Mouse (Mus musculus): ENCODE results near the gene Lce1i. TPM values are rescaled to one million over a fixed set of nuclear protein-coding genes. Genes with fewer than 3 reads are reported as not detected.
"Not testable (repeated sequence)": the region's sequence is repeated elsewhere in the genome, so short reads cannot be mapped to it uniquely, and the experiment has no call there.

Lce1i gene
- not detected in 2 replicates for polyA plus RNA-seq (2015; fragmentation: Nextera tagmentation; extraction: Ambion mirVana)

DNA sequence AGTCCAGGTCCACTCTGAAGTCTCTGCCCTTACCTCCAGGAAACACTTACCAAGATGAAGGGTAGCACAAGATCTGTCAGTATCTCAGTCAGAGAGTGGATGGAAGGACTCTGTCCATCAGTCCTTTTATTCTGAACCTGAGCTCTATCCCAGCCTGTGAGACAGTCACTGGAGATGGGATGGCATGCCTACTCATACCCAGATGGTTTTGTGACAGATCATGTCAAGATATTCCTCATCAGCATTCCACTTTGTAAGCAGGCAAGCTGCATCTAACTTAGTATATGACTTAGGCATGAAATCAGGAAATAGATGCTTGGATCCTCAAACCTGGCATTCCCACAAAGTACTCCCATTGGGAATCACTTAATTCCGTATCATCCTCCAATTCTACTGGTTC lies at the start of gene Lce1i:
Lce1i (minus strand) TSS at position 101 of the 400 bp plus-strand sequence.
- Histone ChIP-seq H3K9me3 (replicated peaks) (no peaks in the 10 kb centered on the region), H3K27ac (no peak within 1 kb of the TSS), H3K9ac (no peak within 1 kb of the TSS), H3K4me3 (no peak within 1 kb of the TSS), H3K36me3 (no peaks in the 10 kb centered on the region), H3K4me2 (no peak within 1 kb of the TSS), H3K27me3 (no peaks in the 10 kb centered on the region), H3K4me1 (replicated peaks) (no peaks in the 10 kb centered on the region)
- ATAC-seq (replicated peaks; ENCODE audit: insufficient number of reproducible peaks, insufficient read depth, low FRiP score, low read depth): no peak
- WGBS: 65% methylated on average over 1 of the region's 1 CpGs

DNA sequence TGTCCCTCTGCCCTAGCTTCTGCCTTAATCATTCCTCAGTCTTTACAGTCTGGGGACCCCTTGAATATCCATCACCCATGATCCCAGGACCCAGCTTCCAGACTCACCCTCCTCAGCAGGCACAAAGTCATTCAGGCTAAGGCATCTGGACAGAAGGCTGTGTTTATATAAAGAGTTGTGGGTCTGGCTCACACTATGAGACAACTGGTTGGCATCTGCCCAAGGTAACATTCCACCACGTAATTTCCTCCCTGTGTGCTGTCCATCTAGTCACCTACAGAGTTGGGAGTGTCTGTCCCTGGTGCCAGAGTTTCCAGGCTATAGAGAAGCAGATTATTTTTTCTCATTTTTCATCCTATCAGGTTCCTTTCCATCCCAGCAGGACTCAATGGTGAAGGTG lies 48.4 kb upstream of the Lce1i start, which contains the start of gene Kprp:
Kprp (minus strand) TSS at position 140 of the 400 bp plus-strand sequence.
- H3K36me3 ChIP-seq: no peaks in the 10 kb centered on the region
- ATAC-seq (replicated peaks; ENCODE audit: insufficient number of reproducible peaks, insufficient read depth, low FRiP score, low read depth): no peak
- H3K9ac ChIP-seq: no peak within 1 kb of the TSS
- no peaks in the 10 kb centered on the region for H3K9me3 ChIP-seq (replicated peaks)
- no peaks in the 10 kb centered on the region for H3K27me3 ChIP-seq
- H3K4me1 ChIP-seq (replicated peaks): no peaks in the 10 kb centered on the region
- no peak within 1 kb of the TSS for H3K27ac ChIP-seq
- WGBS: 14% methylated on average over 1 of the region's 1 CpGs
- no peak within 1 kb of the TSS for H3K4me2 ChIP-seq
- H3K4me3 ChIP-seq: no peak within 1 kb of the TSS

DNA sequence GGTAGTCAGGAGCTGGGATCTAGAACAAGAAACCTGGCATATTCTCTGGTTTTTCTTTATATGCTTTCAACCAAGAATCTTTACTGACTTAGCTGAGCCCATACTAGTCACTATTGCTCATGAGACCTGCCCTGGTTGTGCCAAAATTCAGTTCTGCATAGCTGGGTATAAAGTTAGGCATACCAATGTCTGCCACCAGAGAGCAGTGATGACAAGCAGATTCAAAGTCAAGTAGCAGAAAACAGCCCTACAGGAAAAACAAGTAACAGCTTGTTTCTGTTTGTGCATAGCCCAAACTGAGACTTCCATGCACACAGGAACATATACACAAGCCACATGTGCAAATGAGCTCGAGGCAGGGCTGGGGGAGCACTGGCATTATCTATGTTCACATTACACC lies 47.1 kb upstream of the Lce1i start:
- no peak for ATAC-seq (replicated peaks; ENCODE audit: insufficient number of reproducible peaks, insufficient read depth, low FRiP score, low read depth)
- H3K4me2 ChIP-seq: no peak overlapping the region
- H3K9me3 ChIP-seq (replicated peaks): no peaks in the 10 kb centered on the region
- H3K36me3 ChIP-seq: no peaks in the 10 kb centered on the region
- no peaks in the 10 kb centered on the region for H3K27me3 ChIP-seq
- no peak overlapping the region for H3K27ac ChIP-seq
- no peak overlapping the region for H3K9ac ChIP-seq
- no peak overlapping the region for H3K4me3 ChIP-seq
- 19% methylated on average over 1 of the region's 1 CpGs for WGBS
- no peaks in the 10 kb centered on the region for H3K4me1 ChIP-seq (replicated peaks)

DNA sequence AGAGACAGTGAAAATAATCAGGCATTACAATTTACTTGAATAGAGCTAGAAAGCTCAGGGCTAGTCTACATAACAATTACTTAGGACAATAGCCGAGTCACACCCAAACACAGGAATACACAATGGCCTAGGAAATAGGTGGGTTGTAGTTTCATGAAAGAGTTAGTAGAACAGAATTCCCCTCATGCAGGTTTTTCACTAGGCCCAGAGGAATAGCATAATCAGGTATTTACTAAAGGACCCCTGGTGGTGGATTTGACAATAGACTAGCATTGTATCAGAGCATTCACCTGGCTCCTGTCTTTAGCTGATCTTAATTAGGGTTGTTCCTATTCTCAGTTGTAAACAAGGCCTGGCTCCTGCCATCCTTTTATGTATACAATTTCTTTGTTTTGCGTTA lies 37.3 kb upstream of the Lce1i start:
- H3K9ac ChIP-seq; H3K9me3 ChIP-seq (replicated peaks); H3K4me2 ChIP-seq; H3K27ac ChIP-seq; H3K36me3 ChIP-seq; H3K4me1 ChIP-seq (replicated peaks); H3K27me3 ChIP-seq; ATAC-seq (replicated peaks; ENCODE audit: insufficient number of reproducible peaks, insufficient read depth, low FRiP score, low read depth); H3K4me3 ChIP-seq: not testable (repeated sequence)
- 79% methylated on average over 2 of the region's 2 CpGs for WGBS

DNA sequence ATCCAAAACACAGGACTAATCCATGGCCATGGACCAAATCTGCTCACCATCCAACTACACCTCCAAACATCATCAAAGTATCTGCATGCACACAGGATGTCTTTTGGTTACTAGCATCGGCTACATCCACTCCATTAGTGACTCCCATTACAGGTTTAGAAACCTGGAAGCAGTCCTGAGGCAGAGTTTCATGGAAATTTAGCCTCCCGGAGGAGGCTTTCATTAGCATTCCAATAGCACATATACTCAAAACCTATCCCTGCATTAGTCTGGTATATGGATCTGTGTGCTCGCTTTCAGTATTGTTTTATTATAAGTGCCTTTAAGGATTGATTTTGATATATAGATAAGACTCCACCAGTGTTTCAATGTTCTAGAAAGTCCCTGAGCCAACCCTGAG lies 36.9 kb upstream of the Lce1i start:
- Histone ChIP-seq H3K9ac (no peak overlapping the region), H3K27ac (no peak overlapping the region), H3K4me1 (replicated peaks) (no peaks in the 10 kb centered on the region), H3K9me3 (replicated peaks) (no peaks in the 10 kb centered on the region), H3K4me2 (no peak overlapping the region), H3K36me3 (no peaks in the 10 kb centered on the region), H3K4me3 (no peak overlapping the region), H3K27me3 (no peaks in the 10 kb centered on the region)
- 84% methylated on average over 3 of the region's 3 CpGs for WGBS
- no peak for ATAC-seq (replicated peaks; ENCODE audit: insufficient number of reproducible peaks, insufficient read depth, low FRiP score, low read depth)

DNA sequence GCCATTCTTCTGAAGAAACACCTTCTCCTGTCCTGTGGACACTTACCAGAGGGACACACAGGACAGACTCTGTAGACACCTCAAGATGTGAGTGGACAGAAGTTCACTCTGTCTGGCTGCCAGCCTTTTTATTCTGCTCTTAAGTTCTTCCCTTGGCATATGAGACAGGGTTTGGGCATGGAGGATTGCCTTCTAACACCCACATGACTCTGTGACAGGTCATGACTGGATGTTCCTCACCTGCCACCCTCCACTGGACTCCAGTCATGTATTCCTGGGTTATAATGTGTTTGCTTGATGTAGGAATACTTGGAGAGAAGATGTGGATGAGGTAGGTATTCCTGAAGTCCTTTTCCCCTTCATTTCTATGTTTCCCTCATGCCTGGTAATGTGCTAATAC lies 29.1 kb upstream of the Lce1i start, which contains the start of gene Lce1k:
Lce1k (minus strand) TSS at position 101 of the 400 bp plus-strand sequence.
- H3K9me3 ChIP-seq (replicated peaks): no peaks in the 10 kb centered on the region
- H3K4me3 ChIP-seq: no peak within 1 kb of the TSS
- no peaks in the 10 kb centered on the region for H3K4me1 ChIP-seq (replicated peaks)
- no peak for ATAC-seq (replicated peaks; ENCODE audit: insufficient number of reproducible peaks, insufficient read depth, low FRiP score, low read depth)
- H3K36me3 ChIP-seq: no peaks in the 10 kb centered on the region
- no peaks in the 10 kb centered on the region for H3K27me3 ChIP-seq
- no peak within 1 kb of the TSS for H3K27ac ChIP-seq
- H3K4me2 ChIP-seq: no peak within 1 kb of the TSS
- H3K9ac ChIP-seq: no peak within 1 kb of the TSS

DNA sequence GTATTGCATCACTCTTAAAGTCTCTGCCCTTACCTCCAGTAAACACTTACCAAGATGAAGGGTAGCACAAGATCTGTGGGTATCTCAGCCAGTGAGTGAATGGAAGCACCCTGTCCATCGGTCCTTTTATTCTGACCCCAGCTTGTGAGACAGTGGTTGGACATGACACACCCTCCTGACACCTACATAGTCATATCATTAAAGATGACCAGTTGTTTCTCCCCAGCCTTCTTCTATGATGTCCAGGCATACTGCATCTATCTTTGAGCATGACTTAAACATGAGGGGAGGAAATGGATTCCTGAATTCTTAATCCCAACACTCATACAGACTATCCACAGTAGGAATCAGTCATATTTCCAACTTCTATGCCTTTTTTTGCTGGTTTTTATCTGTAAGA lies 11.7 kb upstream of the Lce1i start, which contains the start of gene Lce1j:
Lce1j (minus strand) TSS at position 101 of the 400 bp plus-strand sequence.
- no peak for ATAC-seq (replicated peaks; ENCODE audit: insufficient number of reproducible peaks, insufficient read depth, low FRiP score, low read depth)
- Histone ChIP-seq H3K9ac (no peak within 1 kb of the TSS), H3K9me3 (replicated peaks) (no peaks in the 10 kb centered on the region), H3K4me1 (replicated peaks) (no peaks in the 10 kb centered on the region), H3K27ac (no peak within 1 kb of the TSS), H3K4me3 (no peak within 1 kb of the TSS), H3K27me3 (no peaks in the 10 kb centered on the region), H3K36me3 (no peaks in the 10 kb centered on the region), H3K4me2 (no peak within 1 kb of the TSS)
- WGBS: 72% methylated on average over 1 of the region's 1 CpGs

DNA sequence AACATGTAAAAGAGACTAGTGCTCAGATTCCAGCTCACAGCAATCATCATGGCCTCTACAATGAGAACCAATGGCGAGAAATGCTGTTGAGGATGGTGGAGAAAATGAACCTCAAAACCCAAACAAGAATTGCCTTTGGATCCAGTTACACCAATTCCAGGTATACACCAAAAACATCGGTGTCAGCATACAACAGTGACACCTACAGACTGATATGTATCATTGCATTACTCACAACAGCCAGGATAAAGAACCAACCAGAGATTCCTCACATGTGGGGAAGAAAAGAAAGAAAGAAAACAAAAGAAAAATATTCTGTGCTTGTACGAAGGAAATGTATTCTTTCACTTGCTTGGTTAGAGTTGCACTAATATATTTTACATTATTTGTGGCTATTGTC lies 7.1 kb downstream of the Lce1i start:
- H3K9me3 ChIP-seq (replicated peaks): no peaks in the 10 kb centered on the region
- no peaks in the 10 kb centered on the region for H3K4me1 ChIP-seq (replicated peaks)
- no peak overlapping the region for H3K4me2 ChIP-seq
- H3K36me3 ChIP-seq: no peaks in the 10 kb centered on the region
- 15% methylated on average over 3 of the region's 3 CpGs for WGBS
- no peak overlapping the region for H3K9ac ChIP-seq
- no peak overlapping the region for H3K4me3 ChIP-seq
- no peak overlapping the region for H3K27ac ChIP-seq
- no peaks in the 10 kb centered on the region for H3K27me3 ChIP-seq
- ATAC-seq (replicated peaks; ENCODE audit: insufficient number of reproducible peaks, insufficient read depth, low FRiP score, low read depth): no peak

DNA sequence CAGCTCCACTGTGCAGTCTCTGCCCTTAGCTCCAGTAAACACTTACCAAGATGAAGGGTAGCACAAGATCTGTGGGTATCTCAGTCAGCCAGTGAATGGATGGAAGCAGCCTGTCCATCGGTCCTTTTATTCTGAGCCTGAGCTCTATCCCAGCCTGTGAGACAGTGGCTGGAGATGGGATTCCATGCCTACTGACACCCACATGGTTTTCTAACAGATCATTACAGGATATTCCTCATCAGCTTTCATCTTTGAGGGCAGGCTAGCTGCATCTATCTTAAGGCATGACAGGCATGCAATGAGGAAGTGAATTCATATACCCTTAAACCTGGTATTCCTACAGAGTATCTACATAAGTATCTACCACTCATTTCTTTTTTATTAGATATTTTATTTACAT lies 13.7 kb downstream of the Lce1i start, which contains the start of gene Lce1h:
Lce1h (minus strand) TSS at position 101 of the 400 bp plus-strand sequence.
- Histone ChIP-seq H3K4me1 (replicated peaks) (no peaks in the 10 kb centered on the region), H3K4me2 (no peak within 1 kb of the TSS), H3K36me3 (no peaks in the 10 kb centered on the region), H3K27ac (no peak within 1 kb of the TSS), H3K27me3 (no peaks in the 10 kb centered on the region), H3K9me3 (replicated peaks) (no peaks in the 10 kb centered on the region), H3K4me3 (no peak within 1 kb of the TSS), H3K9ac (no peak within 1 kb of the TSS)
- WGBS: 83% methylated on average over 1 of the region's 1 CpGs
- no peak for ATAC-seq (replicated peaks; ENCODE audit: insufficient number of reproducible peaks, insufficient read depth, low FRiP score, low read depth)

DNA sequence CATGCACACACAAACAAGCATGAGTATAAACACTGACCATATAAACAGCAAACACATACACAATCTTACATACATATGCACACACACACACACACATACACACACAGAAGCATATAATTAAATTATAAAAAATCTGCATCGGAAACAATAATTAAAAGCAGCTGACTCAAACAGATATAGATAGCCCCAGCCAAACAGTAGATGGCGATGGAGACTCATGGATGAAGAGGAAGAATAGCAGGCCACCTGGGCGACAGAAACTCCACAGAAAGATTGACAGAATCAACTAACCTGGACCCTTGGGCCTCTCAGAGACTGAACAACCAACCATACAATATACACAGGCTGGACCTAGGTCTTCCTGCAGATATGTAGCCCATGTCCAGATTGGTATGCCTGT lies 25.5 kb downstream of the Lce1i start:
- H3K4me2 ChIP-seq: no peak overlapping the region
- WGBS: 38% methylated on average over 3 of the region's 3 CpGs
- H3K4me3 ChIP-seq: no peak overlapping the region
- no peak for ATAC-seq (replicated peaks; ENCODE audit: insufficient number of reproducible peaks, insufficient read depth, low FRiP score, low read depth)
- no peaks in the 10 kb centered on the region for H3K9me3 ChIP-seq (replicated peaks)
- H3K27ac ChIP-seq: no peak overlapping the region
- H3K36me3 ChIP-seq: no peaks in the 10 kb centered on the region
- H3K4me1 ChIP-seq (replicated peaks): no peaks in the 10 kb centered on the region
- no peak overlapping the region for H3K9ac ChIP-seq
- H3K27me3 ChIP-seq: no peaks in the 10 kb centered on the region

DNA sequence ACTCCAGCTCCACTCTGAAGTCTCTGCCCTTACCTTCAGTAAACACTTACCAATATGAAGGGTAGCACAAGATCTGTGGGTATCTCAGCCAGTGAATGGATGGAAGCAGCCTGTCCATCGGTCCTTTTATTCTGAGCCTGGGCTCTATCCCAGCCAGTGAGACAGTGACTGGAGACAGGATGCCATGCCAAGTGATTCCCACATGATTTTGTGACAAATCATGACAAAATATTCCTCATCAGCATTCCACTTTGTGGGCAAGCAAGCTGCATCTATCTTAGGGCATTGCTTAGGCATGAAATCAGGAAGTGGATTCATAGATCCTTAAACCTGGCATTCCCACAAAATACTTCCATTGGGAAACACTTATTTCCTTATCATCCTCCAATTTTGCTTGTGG lies 26.5 kb downstream of the Lce1i start, which contains the start of gene Lce1g:
Lce1g (minus strand) TSS at position 101 of the 400 bp plus-strand sequence.
- Histone ChIP-seq H3K9ac (no peak within 1 kb of the TSS), H3K36me3 (no peaks in the 10 kb centered on the region), H3K9me3 (replicated peaks) (no peaks in the 10 kb centered on the region), H3K4me2 (no peak within 1 kb of the TSS), H3K4me3 (no peak within 1 kb of the TSS), H3K4me1 (replicated peaks) (no peaks in the 10 kb centered on the region), H3K27me3 (no peaks in the 10 kb centered on the region), H3K27ac (no peak within 1 kb of the TSS)
- no peak for ATAC-seq (replicated peaks; ENCODE audit: insufficient number of reproducible peaks, insufficient read depth, low FRiP score, low read depth)
- 88% methylated on average over 1 of the region's 1 CpGs for WGBS

DNA sequence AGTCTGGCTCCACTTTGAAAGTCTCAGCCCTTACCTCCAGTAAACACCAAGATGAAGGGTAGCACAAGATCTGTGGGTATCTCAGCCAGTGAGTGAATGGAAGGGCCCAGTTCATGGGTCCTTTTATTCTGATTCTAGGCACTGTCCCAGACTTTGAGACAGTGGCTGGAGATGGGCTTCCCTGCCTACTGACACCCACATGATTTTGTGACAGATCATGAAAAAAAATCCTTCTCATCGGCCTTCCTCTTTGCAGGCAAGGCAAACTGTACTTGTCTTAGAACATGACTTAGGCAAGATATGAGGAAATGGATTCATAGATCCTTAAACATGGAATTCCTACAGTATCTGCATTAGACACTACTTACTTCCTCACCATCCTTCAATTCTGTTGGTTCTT lies 39.7 kb downstream of the Lce1i start, which contains the start of gene Gm38119:
Gm38119 (minus strand) TSS at position 101 of the 400 bp plus-strand sequence.
- H3K9ac ChIP-seq: no peak within 1 kb of the TSS
- H3K36me3 ChIP-seq: no peaks in the 10 kb centered on the region
- H3K27ac ChIP-seq: no peak within 1 kb of the TSS
- no peaks in the 10 kb centered on the region for H3K27me3 ChIP-seq
- no peak within 1 kb of the TSS for H3K4me3 ChIP-seq
- no peaks in the 10 kb centered on the region for H3K4me1 ChIP-seq (replicated peaks)
- ATAC-seq (replicated peaks; ENCODE audit: insufficient number of reproducible peaks, insufficient read depth, low FRiP score, low read depth): no peak
- 74% methylated on average over 1 of the region's 1 CpGs for WGBS
- no peaks in the 10 kb centered on the region for H3K9me3 ChIP-seq (replicated peaks)
- H3K4me2 ChIP-seq: no peak within 1 kb of the TSS

Data from heart, embryonic 15.5 days (tissue).